Mouse (Mus musculus): ENCODE measurements at regions not wholly inside any gene's neighbourhood (a gene's known extent, or its start where the extent isn't known, plus 50 kb on each side); places are given as distances from the start of the nearest gene placed in this dataset.
"Not testable (repeated sequence)": the region's sequence is repeated elsewhere in the genome, so short reads cannot be mapped to it uniquely, and the experiment has no call there.

DNA sequence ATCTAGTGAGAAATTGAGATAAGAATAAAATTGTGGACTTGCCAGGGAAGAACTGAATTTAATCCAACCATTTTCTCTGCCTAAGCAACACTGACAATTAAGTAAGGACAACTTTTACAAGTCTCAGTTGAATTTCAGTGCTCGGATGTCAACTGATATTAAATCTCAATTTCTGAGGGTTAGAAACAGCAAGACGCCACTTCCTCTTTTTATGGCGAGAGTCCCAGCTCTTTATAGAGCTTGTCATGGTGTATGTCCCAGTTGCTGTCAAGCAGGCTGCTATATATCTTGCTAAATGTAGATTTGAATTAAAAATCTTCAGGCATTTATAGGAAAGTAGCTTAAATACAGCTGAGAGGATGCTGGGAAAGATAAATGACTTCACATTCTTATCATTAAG is 697.8 kb upstream of the Got2 start:
- DNase-seq (ENCODE audit: low spot score in 2 of 2), result no peak

DNA sequence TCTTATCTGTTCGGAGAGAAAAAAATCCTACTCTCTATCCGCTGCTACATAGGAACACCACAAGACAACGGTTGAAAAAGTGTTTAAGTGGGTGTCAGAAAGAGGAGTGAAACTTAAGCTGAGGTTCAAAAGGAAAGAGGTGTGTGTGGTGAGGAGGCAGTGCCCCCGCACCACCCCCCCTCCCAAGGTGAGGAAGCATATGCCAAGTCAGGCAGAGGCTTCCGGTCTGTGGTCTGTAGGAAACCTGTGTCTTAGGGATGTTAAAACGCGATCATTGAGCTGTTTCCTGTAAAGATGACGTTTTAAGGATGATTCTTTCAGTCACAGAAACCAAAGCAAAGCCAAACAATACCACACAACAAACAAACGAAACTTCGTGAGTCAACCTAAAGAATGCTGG is 664.2 kb upstream of the Got2 start:
- no peak for DNase-seq (ENCODE audit: low spot score in 2 of 2)

DNA sequence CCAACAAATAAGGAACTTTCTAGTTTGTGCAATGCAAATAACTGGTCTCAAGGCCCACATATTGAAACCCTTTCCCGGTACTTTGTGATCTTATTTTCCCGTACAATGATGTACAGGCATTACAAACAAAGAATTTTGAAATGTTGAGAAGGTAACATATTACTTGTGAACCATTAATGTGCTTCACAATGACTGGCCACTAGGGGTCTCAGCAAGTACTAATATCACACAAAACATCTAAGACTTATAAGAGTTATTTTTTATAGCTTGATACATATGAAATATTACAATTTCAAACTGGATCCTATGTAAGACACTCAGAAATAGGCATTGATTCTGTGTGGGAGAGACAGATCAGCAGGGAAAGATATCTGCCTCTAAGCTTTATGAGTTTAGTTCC is 662.1 kb upstream of the Got2 start:
- peak in 1 of 2 experiments; percentile 22 for DNase-seq (ENCODE audit: low spot score in 2 of 2)

DNA sequence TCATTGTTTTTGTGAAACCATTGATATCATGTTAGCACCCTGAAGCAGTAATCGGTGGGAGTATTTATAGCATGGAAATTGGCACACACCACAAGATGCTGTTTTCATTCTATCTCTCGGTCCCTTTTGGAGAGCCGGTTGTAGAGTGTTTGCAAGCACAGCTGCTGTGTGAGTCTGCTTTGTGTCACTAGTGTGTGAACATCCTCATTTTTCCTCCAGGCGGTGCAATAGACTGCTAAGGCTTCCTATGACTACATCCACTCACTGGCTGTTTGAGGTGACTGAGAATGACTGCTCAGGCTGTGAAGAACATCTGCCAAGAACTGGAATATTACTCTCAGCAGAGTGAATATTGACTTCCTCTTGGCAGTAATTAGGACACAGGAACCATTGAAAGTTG is 660.3 kb upstream of the Got2 start:
- peak in 1 of 2 experiments; percentile 8 for DNase-seq (ENCODE audit: low spot score in 2 of 2)

DNA sequence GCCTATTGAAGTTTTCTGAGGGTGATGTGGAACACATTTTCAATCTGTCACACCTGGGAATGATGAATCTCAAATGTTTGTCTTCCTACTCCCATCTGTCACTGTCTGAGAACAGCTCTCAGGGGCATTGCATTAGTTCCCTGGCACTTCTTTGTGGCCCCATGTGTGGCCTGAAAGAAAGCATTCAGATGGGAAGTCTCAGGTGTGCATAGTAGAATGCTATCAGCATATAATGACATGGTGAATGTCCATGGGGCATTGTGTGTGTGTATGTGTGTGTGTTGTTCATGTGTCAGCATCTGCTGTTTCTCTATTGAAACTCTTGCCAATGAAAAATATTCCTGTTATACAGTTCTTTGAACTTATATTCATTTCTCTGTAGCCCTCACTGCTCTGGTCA is 659.8 kb upstream of the Got2 start:
- no peak for DNase-seq (ENCODE audit: low spot score in 2 of 2)

DNA sequence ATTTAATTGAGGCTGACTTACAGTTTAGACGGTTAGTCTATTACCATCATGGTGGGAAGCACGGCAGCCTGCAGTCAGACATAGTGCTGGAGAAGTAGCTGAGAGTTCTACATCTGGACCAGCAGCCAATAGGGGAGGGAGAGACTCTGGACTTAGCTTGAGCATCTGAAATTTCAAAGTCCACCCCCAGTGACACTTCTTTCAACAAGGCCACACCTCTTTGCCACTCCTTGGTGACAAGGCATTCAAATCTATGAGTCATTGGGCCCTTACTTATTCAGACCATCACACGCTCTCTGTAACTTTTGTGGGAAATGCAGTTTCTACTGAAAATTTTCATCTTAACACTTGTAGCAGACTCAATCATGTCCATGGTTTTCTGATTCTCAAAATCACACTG is 653.9 kb upstream of the Got2 start:
- no peak for DNase-seq (ENCODE audit: low spot score in 2 of 2)

DNA sequence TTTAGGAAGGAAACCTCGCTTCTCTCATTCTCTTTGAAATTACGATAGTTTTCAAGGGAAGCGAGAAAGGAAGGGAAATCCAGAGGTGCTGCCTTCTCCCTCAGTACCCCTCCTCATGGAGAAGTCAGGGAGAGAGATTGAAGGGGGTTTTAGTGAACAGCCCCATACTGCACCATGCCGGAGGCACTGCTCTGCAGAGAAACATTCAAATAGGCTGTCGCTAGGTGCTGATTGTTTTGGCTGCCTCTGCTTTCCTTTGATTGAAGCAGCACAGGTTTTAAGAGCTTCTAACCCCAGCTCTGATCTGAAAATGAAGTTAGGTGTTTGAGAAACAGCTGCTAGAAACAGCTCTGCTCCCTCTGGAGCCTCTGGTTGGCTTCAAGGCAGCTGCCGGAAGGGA is 610.5 kb upstream of the Got2 start:
- DNase-seq (ENCODE audit: low spot score in 2 of 2), result no peak

DNA sequence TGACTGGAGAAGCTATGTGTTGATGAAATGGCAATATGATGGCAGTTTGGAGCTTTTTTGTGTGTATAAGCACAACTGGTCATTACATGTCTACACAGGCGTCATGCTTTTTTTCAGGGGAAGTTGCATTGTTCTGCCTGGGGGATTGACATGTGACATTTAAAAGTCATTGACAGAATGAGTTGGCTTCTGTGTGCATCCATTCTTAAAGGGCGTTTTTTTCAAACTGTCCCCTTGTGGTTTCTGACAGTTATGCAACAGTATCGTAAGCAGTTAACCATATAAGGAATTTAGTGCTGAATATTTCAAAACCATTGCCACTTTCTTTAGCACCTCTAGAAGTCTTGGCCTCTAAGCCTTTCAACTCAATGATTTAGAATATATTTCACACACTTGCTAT is 607.1 kb upstream of the Got2 start:
- no peak for DNase-seq (ENCODE audit: low spot score in 2 of 2)

DNA sequence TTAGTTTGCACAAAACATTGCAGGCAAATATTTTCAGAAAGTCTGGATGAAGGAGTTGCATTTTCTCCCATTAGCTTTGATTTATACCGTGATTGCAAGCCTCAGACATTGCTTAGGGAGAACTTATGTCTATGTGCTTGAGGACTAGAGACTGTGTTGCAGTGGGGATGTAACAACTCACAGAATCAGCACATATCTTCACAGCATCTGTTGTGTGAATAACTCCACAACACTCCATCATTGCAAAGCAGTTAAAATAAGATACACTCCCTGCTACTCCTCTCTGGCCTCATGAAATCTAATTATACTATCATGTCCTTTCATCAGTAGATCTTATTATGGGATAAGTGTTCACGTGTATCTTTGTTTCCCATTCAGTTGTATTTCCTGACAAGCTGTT is 601.5 kb upstream of the Got2 start:
- DNase-seq (ENCODE audit: low spot score in 2 of 2), result peak in 1 of 2 experiments; percentile 4

DNA sequence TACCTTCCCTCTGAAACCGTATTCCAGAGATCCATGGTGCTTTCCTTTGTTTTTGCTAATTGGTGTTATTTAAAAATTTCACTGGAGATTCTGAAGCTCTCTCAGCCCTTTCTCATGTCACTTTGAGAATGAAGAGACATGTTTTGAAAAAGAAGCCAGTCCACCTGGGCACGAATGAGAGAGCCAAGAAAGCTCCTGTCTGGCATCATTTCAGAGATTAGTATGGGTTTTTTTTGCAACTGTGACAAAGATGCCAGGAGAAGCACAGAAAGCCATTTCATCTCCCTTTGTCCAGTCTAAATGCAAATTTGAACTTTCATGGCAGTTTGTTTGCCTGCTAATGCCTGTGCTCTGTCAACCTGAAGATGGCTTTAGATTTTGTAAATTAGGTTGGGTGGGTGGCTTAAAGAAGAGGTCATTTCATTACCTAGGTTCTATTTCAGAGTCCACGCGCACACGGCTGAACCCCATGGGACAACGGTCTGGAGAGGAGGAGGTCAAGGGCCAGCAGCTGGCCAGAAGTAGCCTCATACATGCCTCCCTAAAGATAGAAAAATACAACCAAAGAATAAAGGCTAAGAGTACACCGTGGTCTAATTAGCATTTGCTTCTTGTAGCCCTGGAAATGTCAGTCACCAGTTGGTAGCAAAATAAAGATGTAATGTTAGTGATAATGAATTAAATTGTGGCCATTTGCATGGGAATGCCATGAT is 600.5 kb upstream of the Got2 start:
- no peak for DNase-seq (ENCODE audit: low spot score in 2 of 2)

DNA sequence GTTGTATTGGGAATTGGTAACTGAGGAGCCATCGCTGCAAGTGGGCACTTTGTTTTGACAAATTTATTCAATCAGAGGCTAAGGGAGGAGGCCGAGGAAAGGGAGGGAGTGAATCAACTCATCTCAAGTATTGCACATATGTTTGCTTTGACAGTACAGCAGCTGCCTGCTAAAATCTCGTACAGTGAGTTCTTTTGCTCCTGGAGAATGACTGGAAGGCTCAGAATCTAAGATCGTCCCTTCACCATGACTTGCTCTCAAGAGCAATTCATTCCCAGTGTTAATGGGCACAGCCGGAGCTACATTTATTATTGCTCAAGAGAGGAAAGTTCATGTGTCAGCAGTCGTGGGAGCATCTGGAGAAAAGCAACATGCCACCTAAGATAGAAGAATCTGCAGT is 567.6 kb upstream of the Got2 start:
- DNase-seq (ENCODE audit: low spot score in 2 of 2), result peak; percentile 35 to 77

DNA sequence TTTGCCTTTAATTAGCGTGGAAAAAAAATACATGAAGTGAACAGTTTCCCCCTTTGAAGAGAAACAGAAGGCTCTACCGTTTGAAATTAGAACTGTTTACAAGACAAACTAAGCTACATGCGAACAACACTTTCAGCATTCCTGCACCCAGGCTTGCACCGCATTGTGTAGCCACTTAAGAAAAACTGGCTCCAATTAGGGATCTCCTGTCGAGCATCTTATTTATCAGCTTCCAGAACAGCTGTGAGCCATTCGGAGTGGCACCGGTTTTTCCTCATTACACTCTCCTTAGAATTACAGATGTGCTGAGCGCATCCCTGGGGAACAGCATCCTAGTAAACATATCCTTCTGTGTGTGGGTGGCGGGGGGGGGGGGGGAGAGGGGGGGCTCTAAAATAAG is 567.0 kb upstream of the Got2 start:
- DNase-seq (ENCODE audit: low spot score in 2 of 2), result peak; percentile 2 to 27

DNA sequence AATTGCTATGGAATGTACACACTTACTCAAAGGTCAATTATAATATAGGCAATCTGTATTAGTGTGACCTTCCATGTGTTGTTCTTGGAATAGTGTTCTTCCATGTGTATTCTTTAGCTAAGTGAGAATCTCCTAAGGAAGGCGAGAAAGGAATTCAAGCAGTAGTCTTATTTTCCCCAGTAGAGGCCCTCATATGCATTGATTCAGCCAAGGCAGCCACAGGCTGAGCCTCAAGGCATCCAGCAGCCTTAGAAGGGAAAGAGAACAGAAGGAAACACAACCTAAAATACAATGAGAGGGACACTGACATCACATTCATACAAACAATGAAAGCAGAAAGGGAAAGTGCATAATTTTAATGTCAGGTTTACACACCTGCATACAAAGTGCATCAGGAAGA is 541.4 kb upstream of the Got2 start:
- DNase-seq (ENCODE audit: low spot score in 2 of 2), result peak in 1 of 2 experiments; percentile 8

DNA sequence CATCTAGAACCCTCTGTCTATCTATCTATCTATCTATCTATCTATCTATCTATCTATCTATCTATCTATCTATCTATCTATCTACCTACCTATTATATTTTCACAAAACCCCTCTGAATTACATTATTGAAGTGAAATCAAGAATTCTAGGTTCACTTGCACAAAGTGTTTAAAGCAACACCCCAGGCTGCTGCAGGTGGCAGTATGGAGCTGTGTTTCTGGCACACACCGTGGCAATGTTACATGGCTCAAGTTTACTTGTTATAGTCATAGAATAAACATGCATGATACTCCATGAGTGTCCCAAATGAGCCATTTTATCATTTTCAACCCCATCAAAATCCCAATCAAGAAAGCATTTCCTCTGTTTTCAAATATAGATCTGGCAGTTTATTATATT is 538.6 kb upstream of the Got2 start:
- peak in 1 of 2 experiments; percentile 30 for DNase-seq (ENCODE audit: low spot score in 2 of 2)

DNA sequence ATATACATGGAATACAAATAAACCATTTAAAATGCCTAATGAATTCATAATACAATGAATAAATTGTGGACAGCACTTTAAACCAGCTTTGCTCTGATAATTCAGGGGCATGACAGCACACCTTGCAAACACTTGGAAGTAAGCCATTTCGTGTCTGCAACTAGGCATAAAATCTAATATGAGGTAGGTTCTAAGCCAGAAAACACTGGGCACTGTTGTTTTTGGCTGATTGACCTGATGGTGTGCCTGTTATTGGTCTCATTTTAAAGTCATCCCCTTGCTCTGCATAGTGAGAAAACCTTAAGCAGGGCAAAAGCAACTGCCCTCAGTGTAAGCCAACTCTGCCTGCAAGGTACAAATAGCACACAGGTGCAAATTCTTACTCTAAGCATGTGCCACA is 521.3 kb upstream of the Got2 start:
- DNase-seq (ENCODE audit: low spot score in 2 of 2), result no peak

DNA sequence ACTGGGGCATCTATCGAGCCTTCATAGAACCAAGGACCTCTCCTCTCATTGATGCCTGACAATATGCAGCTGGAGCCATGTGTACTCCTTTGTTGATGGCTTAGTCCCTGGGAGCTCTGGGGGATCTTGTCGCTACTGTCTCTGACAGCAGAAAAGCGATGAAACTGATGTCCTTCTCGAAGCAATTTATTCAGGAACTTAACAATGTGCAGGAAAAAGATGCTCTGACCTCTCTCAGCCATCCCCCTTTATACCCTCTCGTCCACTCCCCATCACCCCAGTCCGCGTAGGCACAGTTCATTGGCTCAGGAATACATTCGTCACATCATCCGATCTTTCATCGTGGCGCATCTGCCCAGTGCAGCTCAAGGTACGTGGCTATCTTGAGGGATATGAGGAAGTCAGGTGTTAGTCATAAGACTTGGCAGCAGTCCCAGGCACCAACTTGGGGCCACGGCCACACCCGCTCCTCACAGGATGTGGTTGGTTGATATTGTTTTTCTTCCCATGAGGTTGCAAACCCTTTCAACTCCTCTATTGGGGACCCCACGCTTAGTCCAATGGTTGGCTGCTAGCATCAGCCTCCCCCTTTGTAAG is 516.3 kb upstream of the Got2 start:
- no peak for DNase-seq (ENCODE audit: low spot score in 2 of 2)

DNA sequence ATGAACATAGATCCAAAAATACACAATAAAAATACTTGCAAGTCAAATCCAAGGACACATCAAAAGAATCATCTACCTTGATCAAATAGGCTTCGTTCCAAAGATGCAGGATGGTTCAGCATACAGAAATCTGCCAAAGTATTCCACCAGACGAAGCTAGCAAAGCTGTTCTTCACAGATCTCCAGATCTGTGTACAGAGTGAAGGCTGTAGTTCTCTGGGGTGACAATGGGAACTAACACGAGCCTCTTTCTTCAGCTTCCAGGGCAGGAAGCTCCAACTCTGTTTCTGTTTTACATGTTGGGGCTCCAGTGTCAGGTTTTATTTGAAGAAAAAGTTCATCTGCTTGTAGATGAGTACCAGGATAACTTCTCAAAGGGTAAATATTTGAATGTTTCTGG is 515.3 kb upstream of the Got2 start:
- DNase-seq (ENCODE audit: low spot score in 2 of 2), result no peak

DNA sequence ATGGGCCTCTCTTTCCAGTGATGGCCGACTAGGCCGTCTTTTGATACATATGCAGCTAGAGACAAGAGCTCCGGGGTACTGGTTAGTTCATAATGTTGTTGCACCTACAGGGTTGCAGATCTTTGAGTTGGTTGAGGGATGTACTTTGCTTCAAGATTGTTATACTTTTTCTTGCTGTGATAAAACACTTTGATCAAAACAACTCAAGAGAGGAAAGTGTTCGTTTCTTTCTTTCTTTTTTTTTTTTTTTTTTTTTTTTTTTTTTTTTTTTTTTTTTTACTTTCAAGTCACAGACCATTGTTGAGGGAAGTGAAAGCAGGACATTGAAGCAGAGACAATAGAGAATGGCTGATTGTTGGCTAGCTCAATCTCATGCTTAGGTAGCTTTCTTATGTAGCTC is 511.0 kb upstream of the Got2 start:
- DNase-seq (ENCODE audit: low spot score in 2 of 2), result not testable (repeated sequence)

DNA sequence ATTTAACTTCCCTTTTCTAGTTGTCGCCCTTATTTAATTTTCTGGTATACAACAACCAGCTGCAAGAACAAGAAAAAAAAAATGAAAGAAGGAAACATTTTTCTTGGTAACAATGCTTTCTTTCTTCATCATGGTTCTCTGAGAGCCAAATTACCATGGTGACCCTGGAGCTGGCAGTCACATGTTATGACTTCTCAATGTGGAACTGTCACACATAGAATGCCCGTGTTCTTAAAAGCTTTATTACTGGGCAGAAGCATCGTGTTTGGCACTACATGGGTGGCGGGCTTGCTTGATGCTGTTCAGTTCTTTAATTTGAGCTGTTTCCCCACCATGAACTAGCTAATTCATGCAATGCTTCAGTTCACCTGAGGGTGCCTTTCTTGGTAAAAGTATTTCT is 504.7 kb upstream of the Got2 start:
- peak; percentile 5 to 46 for DNase-seq (ENCODE audit: low spot score in 2 of 2)

DNA sequence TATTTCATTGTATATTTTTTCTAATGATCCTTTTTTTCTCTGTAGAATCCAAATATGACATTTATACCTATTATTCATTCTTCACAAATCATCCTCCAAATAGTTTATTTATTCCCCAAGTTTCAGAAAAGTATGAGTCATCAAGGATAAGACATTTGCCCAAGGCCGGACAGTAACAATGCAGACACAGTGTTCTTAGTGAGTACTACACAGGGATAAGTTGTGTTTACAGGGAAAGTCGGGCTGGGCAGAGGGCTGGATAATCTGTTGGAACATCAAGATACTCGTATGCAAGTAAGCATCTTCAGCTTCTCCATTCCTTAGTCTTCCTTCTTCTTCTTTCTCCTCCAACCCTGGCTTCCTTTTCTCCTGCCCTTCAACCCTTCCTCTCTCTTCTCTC is 500.9 kb upstream of the Got2 start:
- no peak for DNase-seq (ENCODE audit: low spot score in 2 of 2)

DNA sequence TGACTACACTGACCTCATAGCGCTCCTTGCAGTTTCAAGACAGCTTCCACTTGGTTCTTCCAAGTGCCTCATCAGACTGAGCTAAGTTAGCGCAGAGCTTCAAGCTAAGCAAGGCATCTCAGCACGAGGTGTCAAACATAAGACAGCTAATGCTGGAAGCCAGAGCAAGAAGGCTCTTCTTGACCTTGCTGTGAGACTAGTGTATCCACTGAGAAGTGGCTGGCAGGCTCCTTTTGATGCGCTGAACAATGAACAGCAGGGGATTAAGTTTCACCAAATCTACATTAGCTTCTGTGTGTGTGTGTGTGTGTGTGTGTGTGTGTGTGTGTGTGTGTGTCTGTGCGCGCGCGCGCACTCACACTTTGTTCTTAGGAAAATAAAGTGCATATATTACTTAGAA is 482.2 kb upstream of the Got2 start:
- DNase-seq (ENCODE audit: low spot score in 2 of 2), result no peak

DNA sequence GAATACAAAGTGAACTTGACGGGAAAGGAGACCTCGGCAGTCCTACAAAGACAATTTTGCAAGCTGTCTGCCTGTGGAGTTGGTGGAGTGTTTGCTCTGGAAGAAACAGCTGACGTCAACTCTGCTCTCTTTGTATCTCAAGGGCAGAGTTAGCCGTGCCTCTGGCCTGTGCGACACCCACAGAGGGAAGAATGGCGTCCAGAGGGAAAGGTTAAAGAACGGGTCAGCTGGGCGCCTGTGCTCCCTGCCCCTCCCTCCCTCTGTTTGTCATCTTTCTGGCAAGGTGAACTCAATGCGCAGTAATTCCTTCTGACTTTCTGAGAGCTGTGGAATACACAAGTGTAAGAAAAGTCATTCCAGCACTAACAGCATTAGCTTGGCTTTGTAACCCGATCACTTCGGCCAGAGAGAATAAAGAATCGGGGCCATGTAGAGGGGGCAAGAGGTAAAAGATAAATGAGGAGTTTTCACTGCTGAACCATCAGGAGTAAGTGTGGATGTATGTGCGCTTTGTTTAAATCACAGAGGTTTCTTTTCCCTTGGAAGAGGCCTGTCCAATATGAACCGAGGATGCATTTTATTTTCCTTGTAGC is 474.6 kb upstream of the Got2 start:
- DNase-seq (ENCODE audit: low spot score in 2 of 2), result no peak

DNA sequence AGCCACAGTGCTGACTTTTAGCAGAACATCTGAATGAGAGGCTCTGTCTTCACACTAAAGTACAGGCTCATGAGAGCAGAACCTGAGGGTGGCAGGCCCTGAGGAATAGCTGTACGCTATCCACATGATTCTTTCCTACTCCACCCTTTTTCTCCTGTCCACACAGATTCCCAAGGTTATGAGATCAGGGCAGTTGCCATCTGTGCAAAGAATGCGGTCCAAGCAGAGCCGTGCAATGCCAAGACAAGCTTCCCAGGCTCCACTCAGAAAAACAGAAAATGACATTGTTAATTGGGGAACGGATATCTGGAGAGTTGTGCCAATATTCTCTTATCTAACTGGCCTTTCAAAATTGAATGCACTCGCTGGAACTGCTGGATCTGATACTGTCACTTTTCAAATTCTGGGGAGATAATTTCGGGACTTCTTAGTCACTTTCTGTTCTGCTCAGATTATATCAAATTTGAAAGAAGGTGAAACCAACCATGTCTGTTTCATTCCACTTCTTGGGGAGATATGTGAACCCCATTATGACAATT is 462.3 kb upstream of the Got2 start:
- no peak for DNase-seq (ENCODE audit: low spot score in 2 of 2)

Measured in layer of hippocampus, adult 18-20 months (tissue).